Mouse (Mus musculus) stomach, embryonic 14.5 days (tissue): ENCODE measurements around the gene Dennd4c. TPM values are rescaled to one million over a fixed set of nuclear protein-coding genes. Genes with fewer than 3 reads are reported as not detected.

ENCODE experiments used
- ATAC-seq: fragments of 200-750 bp; cut with Nextera tagmentation; 2 replicates; pipeline ENCODE4 v1.8.0; 2017; ENCODE audit warnings: low read depth, moderate TSS enrichment; ENCODE audit not compliant: insufficient number of reproducible peaks, insufficient read depth, low FRiP score
- H3K27ac ChIP-seq: fragments of 300-500 bp; sonication (generic); 2 replicates; pipeline ENCODE4 v1.5.1; 2014; ENCODE audit warnings: mild to moderate bottlenecking, low read length, moderate library complexity, mixed read lengths
- H3K27me3 ChIP-seq: fragments of 300-500 bp; sonication (generic); 2 replicates; pipeline ENCODE4 v1.6.1; 2014; ENCODE audit warnings: low read length, control low read depth, mixed read lengths; ENCODE audit not compliant: control insufficient read depth, insufficient read depth
- H3K36me3 ChIP-seq: fragments of 300-500 bp; sonication (generic); 2 replicates; pipeline ENCODE4 v1.6.1; 2014; ENCODE audit warnings: mild to moderate bottlenecking, control low read depth, low read length, moderate library complexity, mixed read lengths; ENCODE audit not compliant: control insufficient read depth, insufficient read depth
- H3K4me1 ChIP-seq: fragments of 300-500 bp; sonication (generic); 2 replicates; pipeline ENCODE4 v1.6.1; 2014; ENCODE audit warnings: low read length, control low read depth, mixed read lengths; ENCODE audit not compliant: control insufficient read depth, insufficient read depth
- H3K4me2 ChIP-seq: fragments of 300-500 bp; sonication (generic); replicated peaks from 2 replicates; pipeline ENCODE4 v1.6.1; 2014; ENCODE audit warnings: low read depth, low read length, control low read depth
- H3K4me3 ChIP-seq: fragments of 300-500 bp; sonication (generic); 2 replicates; pipeline ENCODE4 v1.5.1; 2014; ENCODE audit warnings: low read depth, low read length, control low read depth
- H3K9ac ChIP-seq: fragments of 300-500 bp; sonication (generic); replicated peaks from 2 replicates; pipeline ENCODE4 v1.6.1; 2014; ENCODE audit warnings: low read depth, mild to moderate bottlenecking, control low read depth, low read length, moderate library complexity, mixed read lengths
- H3K9me3 ChIP-seq: fragments of 300-500 bp; sonication (generic); 2 replicates; pipeline ENCODE4 v1.6.1; 2016; ENCODE audit warnings: low read depth, low read length, control low read depth; ENCODE audit not compliant: control insufficient read depth
- WGBS: fragments of 180-500 bp; shearing (Covaris S2); extraction: QIAGEN DNeasy Blood & Tissue Kit; methylation state at CpG from one replicate; pipeline ENCODE4 v1.1.7; 2014; 5-methylcytosine and 5-hydroxymethylcytosine counted together
- polyA plus RNA-seq: library from polyadenylated mRNA; unstranded; fragments of >200 nt; fragmentation: Nextera tagmentation; extraction: Ambion mirVana; gene quantifications from 2 replicates; pipeline ENCODE4 v1.2.1, GENCODE M21; 2014

Dennd4c gene
- polyA plus RNA-seq: 12.4 and 18.1 TPM in 2 replicates

DNA sequence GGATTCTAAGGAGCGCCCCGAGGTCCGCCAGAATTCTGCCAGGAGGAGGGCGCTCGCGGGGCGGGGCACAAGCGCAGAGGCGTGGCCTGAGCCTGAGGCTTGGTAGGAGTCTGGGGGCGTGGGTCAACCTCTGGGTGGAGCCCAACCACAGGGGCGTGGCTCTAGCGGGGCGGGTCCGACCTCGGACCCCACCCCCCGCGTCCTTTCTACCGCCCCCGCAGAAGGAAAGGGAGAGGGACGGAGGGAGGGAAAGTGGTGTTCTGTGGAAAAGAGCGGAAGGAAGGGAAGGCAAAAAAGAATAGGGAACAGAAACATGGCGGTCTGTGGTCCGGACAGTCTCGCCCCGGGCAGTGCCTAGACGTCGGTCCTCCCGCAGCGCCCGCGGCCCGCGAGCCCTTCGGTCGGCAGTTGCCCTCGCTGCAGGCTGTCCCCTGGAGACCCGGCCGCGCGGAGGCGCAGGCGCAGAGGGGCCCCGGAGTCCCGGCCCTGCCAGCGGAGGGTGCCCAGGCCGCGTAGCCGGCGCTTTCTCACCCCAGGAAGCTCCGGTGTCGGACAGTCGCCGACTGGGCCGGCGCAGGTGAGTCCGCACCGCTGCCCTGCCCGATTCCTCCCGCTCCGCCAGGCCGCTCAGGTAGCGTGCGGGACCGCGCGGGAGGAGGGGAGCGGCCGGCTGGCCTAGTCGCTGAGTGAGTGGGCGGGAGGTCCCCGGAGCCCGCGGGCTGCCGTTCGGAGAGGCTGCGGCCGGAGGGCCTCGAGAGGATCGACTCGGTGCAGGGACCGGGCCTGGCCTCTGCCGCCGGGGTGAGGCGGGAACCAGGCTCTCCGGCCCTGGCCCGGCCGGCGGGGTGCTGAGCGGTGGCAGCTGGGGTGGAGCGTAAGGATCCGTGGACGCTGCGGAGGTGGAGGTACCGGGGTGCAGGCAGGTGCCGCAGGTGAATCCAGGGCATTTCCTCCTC, at the start of gene Dennd4c:
Gene Dennd4c, plus strand, starts transcription at position 220 of the 956 bp plus-strand sequence.
- peak within 1 kb of the TSS; percentile 97 for H3K4me3 ChIP-seq
- peak; percentile 97 for ATAC-seq
- H3K9me3 ChIP-seq: no peaks in the 10 kb centered on the region
- H3K27me3 ChIP-seq: no peaks in the 10 kb centered on the region
- H3K4me1 ChIP-seq: peaks cover 13% of the 10 kb centered on the region; the same call in 1 of the 2 replicates
- H3K9ac ChIP-seq: peak within 1 kb of the TSS; percentile 90
- H3K27ac ChIP-seq: peak within 1 kb of the TSS; percentile 84
- under 1% methylated on average over 79 of the region's 95 CpGs for WGBS
- H3K36me3 ChIP-seq: no peaks in the 10 kb centered on the region
- peak within 1 kb of the TSS; percentile 72 for H3K4me2 ChIP-seq

- no peaks in the 10 kb centered on the region for H3K27me3 ChIP-seq
- no peak overlapping the region for H3K4me2 ChIP-seq
- no peaks in the 10 kb centered on the region for H3K9me3 ChIP-seq
- H3K4me1 ChIP-seq: no peaks in the 10 kb centered on the region
- no peak overlapping the region for H3K9ac ChIP-seq
- H3K27ac ChIP-seq: no peak overlapping the region
- H3K36me3 ChIP-seq: no peaks in the 10 kb centered on the region
- 73% methylated on average over 5 of the region's 5 CpGs for WGBS
- H3K4me3 ChIP-seq: no peak overlapping the region
- ATAC-seq: no peak
Observed at GRCm38 (mm10) chr4:86699161-86699865, 49.0 kb upstream of the Dennd4c start.

DNA sequence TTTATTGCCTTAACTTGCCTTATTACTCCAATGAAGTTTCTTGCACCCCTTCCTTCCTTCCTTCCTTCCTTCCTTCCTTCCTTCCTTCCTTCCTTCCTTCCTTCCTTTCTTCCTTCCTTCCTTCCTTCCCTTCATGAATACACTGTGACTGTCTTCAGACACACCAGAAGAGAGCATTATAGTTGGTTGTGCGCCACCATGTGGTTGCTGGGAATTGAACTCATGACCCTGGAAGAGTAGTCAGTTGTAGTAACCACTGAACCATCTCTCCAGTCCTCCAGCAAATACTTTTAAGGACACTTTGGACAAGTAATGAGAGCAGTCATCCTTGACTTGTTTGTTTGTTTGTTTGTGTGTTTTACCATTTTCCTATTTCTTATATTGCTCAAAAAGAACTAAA, 39.6 kb upstream of the Dennd4c start:
- no peaks in the 10 kb centered on the region for H3K27me3 ChIP-seq
- ATAC-seq: no peak
- no peak overlapping the region for H3K9ac ChIP-seq
- H3K9me3 ChIP-seq: no peaks in the 10 kb centered on the region
- no peak overlapping the region for H3K4me2 ChIP-seq
- no peak overlapping the region for H3K4me3 ChIP-seq
- no peak overlapping the region for H3K27ac ChIP-seq
- 35% methylated on average over 1 of the region's 1 CpGs for WGBS
- no peaks in the 10 kb centered on the region for H3K4me1 ChIP-seq
- no peaks in the 10 kb centered on the region for H3K36me3 ChIP-seq

- Histone ChIP-seq H3K27me3 (no peaks in the 10 kb centered on the region), H3K27ac (no peak overlapping the region), H3K4me1 (no peaks in the 10 kb centered on the region), H3K36me3 (no peaks in the 10 kb centered on the region), H3K4me3 (no peak overlapping the region), H3K9ac (no peak overlapping the region), H3K9me3 (no peaks in the 10 kb centered on the region), H3K4me2 (no peak overlapping the region)
- no peak for ATAC-seq
- 71% methylated on average over 6 of the region's 6 CpGs for WGBS
Observed at GRCm38 (mm10) chr4:86710034-86710650, 38.2 kb upstream of the Dennd4c start.

DNA sequence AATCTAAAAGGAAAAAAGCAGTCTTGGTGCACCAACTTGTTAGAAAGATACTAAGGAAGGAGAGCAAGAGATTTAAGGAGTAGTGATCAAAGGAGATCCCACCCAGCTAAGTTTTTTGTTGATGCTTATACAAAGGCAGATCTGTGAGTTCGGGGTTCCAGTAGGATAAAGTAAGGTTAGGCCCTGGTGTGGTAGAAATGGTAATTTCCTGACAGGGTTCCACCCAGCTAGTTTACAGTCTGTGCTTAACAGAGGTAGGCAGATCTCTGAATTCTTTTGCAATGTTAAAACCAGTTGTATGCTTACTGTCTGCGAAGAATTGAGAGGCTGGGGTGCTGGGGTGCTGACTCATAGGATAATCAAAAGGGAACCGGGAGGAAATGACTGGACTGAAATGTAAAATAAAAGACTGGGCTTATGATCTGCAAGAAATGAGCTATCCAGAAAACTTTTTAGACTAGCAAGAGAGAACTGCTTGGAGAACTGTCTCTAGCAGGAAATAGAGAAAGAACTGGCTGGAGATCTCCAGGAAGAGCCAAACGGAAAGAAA, 37.6 kb upstream of the Dennd4c start:
- Histone ChIP-seq H3K9ac (no peak overlapping the region), H3K4me1 (no peaks in the 10 kb centered on the region), H3K27ac (no peak overlapping the region), H3K9me3 (no peaks in the 10 kb centered on the region), H3K4me3 (no peak overlapping the region), H3K27me3 (no peaks in the 10 kb centered on the region), H3K36me3 (no peaks in the 10 kb centered on the region), H3K4me2 (no peak overlapping the region)
- ATAC-seq: no peak
- WGBS: 57% methylated on average over 4 of the region's 4 CpGs

- H3K9me3 ChIP-seq: no peaks in the 10 kb centered on the region
- no peak overlapping the region for H3K4me2 ChIP-seq
- no peak overlapping the region for H3K9ac ChIP-seq
- H3K27me3 ChIP-seq: no peaks in the 10 kb centered on the region
- H3K4me3 ChIP-seq: no peak overlapping the region
- WGBS: 77% methylated on average over 12 of the region's 12 CpGs
- no peak for ATAC-seq
- H3K27ac ChIP-seq: no peak overlapping the region
- H3K36me3 ChIP-seq: no peaks in the 10 kb centered on the region
- H3K4me1 ChIP-seq: no peaks in the 10 kb centered on the region
Observed at GRCm38 (mm10) chr4:86712751-86713195, 35.6 kb upstream of the Dennd4c start.

- no peak overlapping the region for H3K4me3 ChIP-seq
- no peaks in the 10 kb centered on the region for H3K36me3 ChIP-seq
- H3K4me1 ChIP-seq: no peaks in the 10 kb centered on the region
- no peaks in the 10 kb centered on the region for H3K9me3 ChIP-seq
- ATAC-seq: no peak
- 69% methylated on average over 2 of the region's 2 CpGs for WGBS
- H3K27me3 ChIP-seq: no peaks in the 10 kb centered on the region
- H3K27ac ChIP-seq: no peak overlapping the region; the same call in 1 of the 2 replicates
- no peak overlapping the region for H3K9ac ChIP-seq
- H3K4me2 ChIP-seq: no peak overlapping the region
Observed at GRCm38 (mm10) chr4:86713518-86713917, 34.8 kb upstream of the Dennd4c start.

DNA sequence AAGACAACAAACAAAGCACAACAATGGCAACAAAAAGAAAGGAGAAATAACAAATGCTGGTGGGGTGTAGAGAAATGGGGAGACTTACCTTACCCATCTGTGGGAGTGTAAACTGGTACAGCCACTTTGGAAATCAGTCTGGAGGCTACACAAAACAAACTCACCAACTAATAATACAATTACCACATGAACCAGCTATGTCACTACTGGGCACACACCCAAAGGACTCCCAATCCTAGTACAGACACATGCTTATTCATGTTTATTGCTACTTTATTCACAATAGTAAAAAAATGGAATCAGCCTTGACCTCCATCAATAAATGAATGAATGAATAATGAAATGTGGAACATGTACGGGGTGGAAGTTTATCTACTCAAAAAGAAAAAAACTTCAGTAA, 33.0 kb upstream of the Dennd4c start:
- Histone ChIP-seq H3K27me3 (no peaks in the 10 kb centered on the region), H3K9ac (no peak overlapping the region), H3K4me2 (no peak overlapping the region), H3K9me3 (no peaks in the 10 kb centered on the region), H3K4me1 (no peaks in the 10 kb centered on the region), H3K4me3 (no peak overlapping the region), H3K36me3 (no peaks in the 10 kb centered on the region), H3K27ac (no peak overlapping the region)
- 92% methylated on average over 1 of the region's 1 CpGs for WGBS
- ATAC-seq: no peak
